Mouse (Mus musculus) neural tube, embryonic 15.5 days (tissue): ENCODE results near the gene Prdm8. TPM values are rescaled to one million over a fixed set of nuclear protein-coding genes. Genes with fewer than 3 reads are reported as not detected.

Experiments used
- ATAC-seq: fragments of 200-750 bp; cut with Nextera tagmentation; 2 replicates; pipeline ENCODE4 v1.8.0; 2017; ENCODE audit warnings: mild to moderate bottlenecking, moderate TSS enrichment, moderate library complexity; ENCODE audit not compliant: low FRiP score
- H3K27ac ChIP-seq: fragments of 300-500 bp; sonication (generic); replicated peaks from 2 replicates; pipeline ENCODE4 v1.5.1; 2015; ENCODE audit warnings: mild to moderate bottlenecking, inconsistent platforms
- H3K27me3 ChIP-seq: fragments of 300-500 bp; sonication (generic); replicated peaks from 2 replicates; pipeline ENCODE4 v1.6.1; 2015; ENCODE audit warnings: inconsistent platforms
- H3K36me3 ChIP-seq: fragments of 300-500 bp; sonication (generic); 2 replicates; pipeline ENCODE4 v1.6.1; 2015; ENCODE audit warnings: inconsistent platforms
- H3K4me1 ChIP-seq: fragments of 300-500 bp; sonication (generic); 2 replicates; pipeline ENCODE4 v1.6.1; 2015; ENCODE audit warnings: inconsistent platforms
- H3K4me2 ChIP-seq: fragments of 300-500 bp; sonication (generic); 2 replicates; pipeline ENCODE4 v1.6.1; 2015; ENCODE audit warnings: inconsistent platforms, mild to moderate bottlenecking, moderate library complexity
- H3K4me3 ChIP-seq: fragments of 300-500 bp; sonication (generic); replicated peaks from 2 replicates; pipeline ENCODE4 v1.5.1; 2015; ENCODE audit warnings: mild to moderate bottlenecking, inconsistent platforms
- H3K9ac ChIP-seq: fragments of 300-500 bp; sonication (generic); replicated peaks from 2 replicates; pipeline ENCODE4 v1.6.1; 2015; ENCODE audit warnings: mild to moderate bottlenecking, inconsistent platforms
- H3K9me3 ChIP-seq: fragments of 300-500 bp; sonication (generic); replicated peaks from 2 replicates; pipeline ENCODE4 v1.6.1; 2016; ENCODE audit warnings: inconsistent platforms
- WGBS: fragments of 180-500 bp; shearing (Covaris S2); methylation state at CpG from one replicate; pipeline ENCODE4 v1.1.7; 2015; ENCODE audit warnings: mixed read lengths; 5-methylcytosine and 5-hydroxymethylcytosine counted together
- polyA plus RNA-seq: library from polyadenylated mRNA; unstranded; fragments of >200 nt; fragmentation: Nextera tagmentation; extraction: Ambion mirVana; gene quantifications from 2 replicates; pipeline ENCODE4 v1.2.1, GENCODE M21; 2015

Gene Prdm8
- polyA plus RNA-seq, 1 experiment from 2014 or later, result 3.9 TPM

- no peak for ATAC-seq
- 3% methylated on average over 31 of the region's 31 CpGs for WGBS
- no peaks in the 10 kb centered on the region for H3K9me3 ChIP-seq
- peak overlapping the region; percentile 21 for H3K4me3 ChIP-seq
- no peak overlapping the region for H3K9ac ChIP-seq
- no peak overlapping the region for H3K27ac ChIP-seq
- H3K27me3 ChIP-seq, result peaks cover 54% of the 10 kb centered on the region
- peaks cover 30% of the 10 kb centered on the region for H3K4me1 ChIP-seq
- H3K4me2 ChIP-seq, result peak overlapping the region; percentile 43
- no peaks in the 10 kb centered on the region for H3K36me3 ChIP-seq
Observed at GRCm38 (mm10) chr5:98189181-98190180, 22.5 kb downstream of the Prdm8 start.

- Histone ChIP-seq H3K36me3 (no peaks in the 10 kb centered on the region), H3K27me3 (peaks cover 44% of the 10 kb centered on the region), H3K9me3 (no peaks in the 10 kb centered on the region), H3K4me1 (peaks cover 11% of the 10 kb centered on the region), H3K4me2 (no peak overlapping the region), H3K4me3 (no peak overlapping the region), H3K27ac (no peak overlapping the region), H3K9ac (no peak overlapping the region)
- no peak for ATAC-seq
- 37% methylated on average over 4 of the region's 4 CpGs for WGBS
Observed at GRCm38 (mm10) chr5:98192295-98192983, 25.4 kb downstream of the Prdm8 start.

GRCm38 (mm10) chr5:98194959-98195358 lies 28.0 kb downstream of the Prdm8 start:
- Histone ChIP-seq H3K4me3 (no peak overlapping the region), H3K4me1 (no peaks in the 10 kb centered on the region), H3K27me3 (peaks cover 25% of the 10 kb centered on the region), H3K27ac (no peak overlapping the region), H3K36me3 (no peaks in the 10 kb centered on the region), H3K9me3 (no peaks in the 10 kb centered on the region), H3K9ac (no peak overlapping the region), H3K4me2 (no peak overlapping the region)
- 86% methylated on average over 1 of the region's 1 CpGs for WGBS
- ATAC-seq, result no peak

- H3K36me3 ChIP-seq, result no peaks in the 10 kb centered on the region
- H3K4me3 ChIP-seq, result no peak overlapping the region
- WGBS, result 54% methylated on average over 7 of the region's 7 CpGs
- no peak overlapping the region for H3K4me2 ChIP-seq
- no peak overlapping the region for H3K9ac ChIP-seq
- ATAC-seq, result no peak
- H3K9me3 ChIP-seq, result no peaks in the 10 kb centered on the region
- H3K27ac ChIP-seq, result no peak overlapping the region
- H3K27me3 ChIP-seq, result peaks cover 11% of the 10 kb centered on the region; the same call in 1 of the 2 replicates
- H3K4me1 ChIP-seq, result no peaks in the 10 kb centered on the region
Observed at GRCm38 (mm10) chr5:98198412-98199218, 31.6 kb downstream of the Prdm8 start.

- H3K36me3 ChIP-seq, result no peaks in the 10 kb centered on the region
- no peak overlapping the region for H3K4me3 ChIP-seq
- no peak for ATAC-seq
- no peaks in the 10 kb centered on the region for H3K9me3 ChIP-seq
- H3K4me2 ChIP-seq, result no peak overlapping the region
- H3K9ac ChIP-seq, result no peak overlapping the region
- H3K27me3 ChIP-seq, result peaks cover 8% of the 10 kb centered on the region; the same call in 1 of the 2 replicates
- H3K4me1 ChIP-seq, result no peaks in the 10 kb centered on the region
- no peak overlapping the region for H3K27ac ChIP-seq
- 54% methylated on average over 7 of the region's 7 CpGs for WGBS
Observed at GRCm38 (mm10) chr5:98199219-98199552, 32.2 kb downstream of the Prdm8 start.

- Histone ChIP-seq H3K4me3 (no peak overlapping the region), H3K27ac (no peak overlapping the region)
Observed at GRCm38 (mm10) chr5:98201606-98202005, 34.6 kb downstream of the Prdm8 start.

GRCm38 (mm10) chr5:98202996-98203395 lies 36.0 kb downstream of the Prdm8 start:
- Histone ChIP-seq H3K9me3 (no peaks in the 10 kb centered on the region), H3K27ac (no peak overlapping the region), H3K9ac (no peak overlapping the region), H3K27me3 (peaks cover 4% of the 10 kb centered on the region; the same call in 1 of the 2 replicates), H3K4me2 (no peak overlapping the region), H3K4me1 (no peaks in the 10 kb centered on the region), H3K36me3 (no peaks in the 10 kb centered on the region), H3K4me3 (no peak overlapping the region)
- ATAC-seq, result no peak
- 80% methylated on average over 4 of the region's 4 CpGs for WGBS

More at GRCm38 (mm10) chr5:98201606-98202005, 34.6 kb downstream of the Prdm8 start:
- Histone ChIP-seq H3K9ac (no peak overlapping the region), H3K4me2 (no peak overlapping the region), H3K4me1 (no peaks in the 10 kb centered on the region), H3K9me3 (no peaks in the 10 kb centered on the region), H3K27me3 (peaks cover 4% of the 10 kb centered on the region; the same call in 1 of the 2 replicates), H3K36me3 (no peaks in the 10 kb centered on the region)
- 61% methylated on average over 3 of the region's 3 CpGs for WGBS
- ATAC-seq, result no peak

- Histone ChIP-seq H3K4me1 (no peaks in the 10 kb centered on the region), H3K27me3 (no peaks in the 10 kb centered on the region), H3K4me3 (no peak overlapping the region), H3K9ac (no peak overlapping the region), H3K27ac (no peak overlapping the region), H3K9me3 (no peaks in the 10 kb centered on the region), H3K36me3 (no peaks in the 10 kb centered on the region), H3K4me2 (no peak overlapping the region)
- WGBS, result 67% methylated on average over 4 of the region's 4 CpGs
- ATAC-seq, result no peak
Observed at GRCm38 (mm10) chr5:98212501-98212900, 45.5 kb downstream of the Prdm8 start.

- Histone ChIP-seq H3K4me3 (no peak overlapping the region), H3K4me2 (no peak overlapping the region), H3K9ac (no peak overlapping the region), H3K9me3 (no peaks in the 10 kb centered on the region), H3K27ac (no peak overlapping the region), H3K4me1 (no peaks in the 10 kb centered on the region), H3K27me3 (no peaks in the 10 kb centered on the region), H3K36me3 (no peaks in the 10 kb centered on the region)
- 86% methylated on average over 4 of the region's 4 CpGs for WGBS
- no peak for ATAC-seq
Observed at GRCm38 (mm10) chr5:98221956-98222355, 55.0 kb downstream of the Prdm8 start.

GRCm38 (mm10) chr5:98226710-98227109 lies 59.7 kb downstream of the Prdm8 start:
- ATAC-seq, result no peak
- no peaks in the 10 kb centered on the region for H3K36me3 ChIP-seq
- no peak overlapping the region for H3K27ac ChIP-seq
- H3K4me2 ChIP-seq, result no peak overlapping the region
- no peak overlapping the region for H3K9ac ChIP-seq
- no peaks in the 10 kb centered on the region for H3K4me1 ChIP-seq
- no peaks in the 10 kb centered on the region for H3K9me3 ChIP-seq
- no peak overlapping the region for H3K4me3 ChIP-seq
- WGBS, result 90% methylated on average over 2 of the region's 2 CpGs
- no peaks in the 10 kb centered on the region for H3K27me3 ChIP-seq

GRCm38 (mm10) chr5:98229456-98229855 lies 62.5 kb downstream of the Prdm8 start:
- no peak for ATAC-seq
- WGBS, result 84% methylated on average over 6 of the region's 6 CpGs
- Histone ChIP-seq H3K36me3 (no peaks in the 10 kb centered on the region), H3K9me3 (no peaks in the 10 kb centered on the region), H3K4me3 (no peak overlapping the region), H3K9ac (no peak overlapping the region), H3K27me3 (no peaks in the 10 kb centered on the region), H3K4me1 (no peaks in the 10 kb centered on the region), H3K27ac (no peak overlapping the region), H3K4me2 (no peak overlapping the region)
